Mouse (Mus musculus) hindbrain, postnatal 0 days (tissue): ENCODE measurements around the gene Ndufa6. TPM values are rescaled to one million over a fixed set of nuclear protein-coding genes. Genes with fewer than 3 reads are reported as not detected.
"Not testable (repeated sequence)": the region's sequence is repeated elsewhere in the genome, so short reads cannot be mapped to it uniquely, and the experiment has no call there.

Experiments used
- ATAC-seq: fragments of 200-750 bp; cut with Nextera tagmentation; 2 replicates; pipeline ENCODE4 v1.8.0; 2017; ENCODE audit warnings: mild to moderate bottlenecking, moderate TSS enrichment, moderate library complexity
- DNase-seq: peaks from one replicate; pipeline ENCODE4 v3.0.0-alpha.2; 2015; ENCODE audit warnings: low spot score
- H3K27ac ChIP-seq: fragments of 300-500 bp; sonication (generic); 2 replicates; pipeline ENCODE4 v1.5.1; 2014; ENCODE audit warnings: mild to moderate bottlenecking
- H3K27me3 ChIP-seq: fragments of 300-500 bp; sonication (generic); 2 replicates; pipeline ENCODE4 v1.6.1; 2014; ENCODE audit warnings: low read length, mixed read lengths; ENCODE audit not compliant: insufficient read depth
- H3K36me3 ChIP-seq: fragments of 300-500 bp; sonication (generic); 2 replicates; pipeline ENCODE4 v1.6.1; 2014; ENCODE audit warnings: low read length, mixed read lengths; ENCODE audit not compliant: insufficient read depth
- H3K4me1 ChIP-seq: fragments of 300-500 bp; sonication (generic); 2 replicates; pipeline ENCODE4 v1.6.1; 2014; ENCODE audit warnings: antibody characterized with exemption, low read length, mixed read lengths; ENCODE audit not compliant: insufficient read depth
- H3K4me2 ChIP-seq: fragments of 300-500 bp; sonication (generic); 2 replicates; pipeline ENCODE4 v1.6.1; 2014; ENCODE audit warnings: low read depth, mild to moderate bottlenecking, low read length, moderate library complexity, mixed read lengths
- H3K4me3 ChIP-seq: fragments of 300-500 bp; sonication (generic); 2 replicates; pipeline ENCODE4 v1.5.1; 2014; ENCODE audit warnings: low read length
- H3K9ac ChIP-seq: fragments of 300-500 bp; sonication (generic); replicated peaks from 2 replicates; pipeline ENCODE4 v1.6.1; 2014; ENCODE audit warnings: mild to moderate bottlenecking, low read length, moderate library complexity, mixed read lengths
- H3K9me3 ChIP-seq: fragments of 300-500 bp; sonication (generic); 2 replicates; pipeline ENCODE4 v1.6.1; 2016; ENCODE audit warnings: low read length, mixed read lengths
- CTCF ChIP-seq: IDR thresholded peaks from 2 replicates; pipeline ENCODE4 v1.5.1; 2016; ENCODE audit warnings: antibody characterized with exemption, control low read depth, low read depth
- WGBS: fragments of 180-500 bp; shearing (Covaris S2); extraction: QIAGEN DNeasy Blood & Tissue Kit; methylation state at CpG from one replicate; pipeline ENCODE4 v1.1.7; 2014; 5-methylcytosine and 5-hydroxymethylcytosine counted together
- polyA plus RNA-seq: library from polyadenylated mRNA; unstranded; fragments of >200 nt; fragmentation: Nextera tagmentation; extraction: Ambion mirVana; gene quantifications from 2 replicates; pipeline ENCODE4 v1.2.1, GENCODE M21; 2015
- total RNA-seq: library from RNA; depleted of rRNA; stranded (reverse); fragments of >200 nt; gene quantifications from 2 replicates; pipeline ENCODE4 v1.2.3, GENCODE M21; 2014

The Ndufa6 gene
- total and polyA plus RNA-seq, 2 experiments from 2014 or later, result 194 to 516 TPM

DNA sequence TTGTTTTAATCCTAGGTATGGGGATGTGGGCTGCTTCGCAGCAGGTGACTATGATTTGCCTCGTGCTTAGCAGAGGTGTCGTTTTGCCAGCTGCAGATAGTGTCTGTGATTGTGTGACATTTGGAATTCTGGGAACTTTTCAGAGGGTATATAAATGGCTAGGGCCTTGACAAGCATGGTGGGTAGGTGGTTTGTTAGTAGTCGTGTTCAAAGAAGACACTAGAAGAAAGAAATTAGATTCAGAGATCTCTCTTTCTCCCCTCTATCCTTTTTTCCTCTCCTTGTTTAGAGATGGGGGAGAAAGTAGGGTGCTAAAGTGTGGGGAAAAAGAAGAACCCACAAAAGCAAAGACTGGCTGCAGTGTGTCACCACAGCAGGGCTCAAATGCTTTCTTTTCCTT lies 14.0 kb upstream of the Ndufa6 start:
- DNase-seq (no peak), ATAC-seq (no peak)
- no peak overlapping the region for H3K4me3 ChIP-seq
- no peaks in the 10 kb centered on the region for H3K9me3 ChIP-seq
- H3K36me3 ChIP-seq, result no peaks in the 10 kb centered on the region
- no peak for TF ChIP-seq CTCF
- H3K27me3 ChIP-seq, result no peaks in the 10 kb centered on the region
- no peak overlapping the region for H3K27ac ChIP-seq
- 92% methylated on average over 4 of the region's 4 CpGs for WGBS
- no peak overlapping the region for H3K4me2 ChIP-seq
- no peaks in the 10 kb centered on the region for H3K4me1 ChIP-seq
- no peak overlapping the region for H3K9ac ChIP-seq

DNA sequence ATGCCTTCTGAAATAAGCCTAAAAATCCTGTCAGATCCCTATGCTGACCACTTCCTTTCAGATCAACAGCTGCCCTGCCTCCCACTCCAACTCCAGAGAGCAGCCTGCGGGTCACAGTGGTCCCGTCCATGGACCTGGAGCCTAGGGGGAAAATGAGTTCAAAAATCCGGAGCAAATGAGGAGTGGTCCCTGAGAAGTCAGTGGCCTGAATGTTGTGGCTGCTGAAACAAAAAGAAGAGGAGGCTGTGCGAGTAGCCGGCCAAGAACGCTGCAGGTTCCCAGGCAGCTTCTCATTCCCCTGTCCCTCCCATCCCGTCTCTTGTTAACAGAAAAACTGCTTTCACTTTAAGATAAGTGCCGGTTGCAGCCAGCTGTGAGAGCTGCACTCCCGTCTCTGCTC lies 10.4 kb upstream of the Ndufa6 start:
- 9% methylated on average over 6 of the region's 9 CpGs for WGBS
- H3K4me3 ChIP-seq, H3K4me1 ChIP-seq, H3K27me3 ChIP-seq, H3K27ac ChIP-seq, DNase-seq, ATAC-seq, H3K9me3 ChIP-seq, H3K4me2 ChIP-seq, H3K9ac ChIP-seq, H3K36me3 ChIP-seq: not testable (repeated sequence)

DNA sequence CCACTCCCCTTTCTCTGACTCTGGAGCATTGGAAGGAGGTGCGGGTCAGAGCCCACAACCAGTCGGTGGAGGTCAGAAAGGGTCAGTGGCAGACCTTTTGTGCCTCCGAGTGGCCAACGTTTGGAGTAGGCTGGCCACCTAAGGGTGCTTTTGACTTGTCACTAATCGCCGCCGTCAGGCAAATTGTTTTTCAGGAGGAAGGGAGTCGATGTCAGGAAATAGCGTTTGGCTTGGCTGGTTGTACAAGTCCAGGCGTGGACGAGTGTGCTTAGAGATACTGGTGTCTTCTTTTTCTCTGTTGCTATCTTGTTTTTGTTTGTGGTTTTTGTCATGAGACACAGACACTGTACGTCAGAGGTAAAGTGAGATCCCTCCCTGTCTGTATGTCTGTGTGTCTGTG lies 9.7 kb upstream of the Ndufa6 start:
- not testable (repeated sequence) for H3K9ac ChIP-seq

DNA sequence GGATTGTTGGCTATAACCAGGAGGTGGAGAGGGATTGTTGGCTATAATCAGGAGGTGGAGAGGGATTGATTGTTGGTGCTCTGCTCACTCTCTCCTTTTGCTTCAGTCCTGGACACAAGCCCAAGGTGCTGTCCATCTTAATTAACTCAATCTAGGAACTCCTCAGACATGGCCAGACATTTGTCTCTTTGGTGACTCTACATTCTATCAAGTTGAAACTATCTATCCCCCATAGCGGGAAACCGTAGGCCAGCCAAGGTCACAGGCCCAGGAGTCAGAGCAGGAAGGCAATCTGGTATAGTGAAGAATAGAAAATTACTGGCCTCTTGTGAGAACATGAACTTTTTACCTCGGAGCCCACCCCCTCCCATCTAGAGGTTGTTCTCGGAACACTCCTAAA lies 8.1 kb upstream of the Ndufa6 start:
- no peaks in the 10 kb centered on the region for H3K9me3 ChIP-seq
- no peak overlapping the region for H3K4me3 ChIP-seq
- H3K4me1 ChIP-seq, result no peaks in the 10 kb centered on the region
- ATAC-seq, result no peak
- H3K9ac ChIP-seq, result no peak overlapping the region
- TF ChIP-seq CTCF, result no peak
- no peak overlapping the region for H3K27ac ChIP-seq
- 85% methylated on average over 3 of the region's 4 CpGs for WGBS
- no peak for DNase-seq
- H3K27me3 ChIP-seq, result no peaks in the 10 kb centered on the region
- H3K36me3 ChIP-seq, result no peaks in the 10 kb centered on the region
- H3K4me2 ChIP-seq, result no peak overlapping the region

More for the DNA sequence above, 9.7 kb upstream of the Ndufa6 start:
- not testable (repeated sequence) for H3K27ac ChIP-seq, H3K4me3 ChIP-seq, H3K9me3 ChIP-seq, ATAC-seq, H3K36me3 ChIP-seq, H3K27me3 ChIP-seq, H3K4me1 ChIP-seq, DNase-seq, H3K4me2 ChIP-seq
- WGBS, result 75% methylated on average over 7 of the region's 12 CpGs

DNA sequence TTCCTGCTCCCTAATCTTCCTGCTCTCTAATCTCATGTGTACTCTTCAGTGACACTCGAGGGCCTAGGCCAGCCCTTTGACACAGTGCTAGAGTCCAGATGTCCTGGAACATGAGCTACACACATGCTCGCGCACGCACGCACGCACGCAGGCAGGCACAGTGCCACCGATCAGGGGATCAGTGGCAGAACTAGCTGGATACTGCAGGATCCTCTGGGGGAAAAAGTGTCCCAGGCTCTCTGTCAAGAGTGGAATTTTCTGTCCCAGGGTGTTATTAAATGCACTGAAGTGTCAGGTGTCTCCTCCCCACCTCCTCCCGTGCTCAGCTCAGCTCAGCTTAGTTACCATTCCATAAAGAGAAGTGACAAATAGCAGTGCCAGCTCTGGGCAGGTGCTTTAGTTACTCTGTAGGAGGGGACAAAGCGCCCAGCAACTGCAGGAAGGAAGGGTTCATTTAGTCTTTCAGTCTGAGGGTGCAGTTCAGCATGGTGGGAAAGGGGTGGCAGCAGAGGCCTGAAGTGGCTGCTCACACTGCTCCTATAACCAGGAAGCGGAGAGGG lies 7.4 kb upstream of the Ndufa6 start:
- H3K27ac ChIP-seq, result no peak overlapping the region
- H3K27me3 ChIP-seq, result no peaks in the 10 kb centered on the region
- ATAC-seq, result no peak
- H3K4me2 ChIP-seq, result no peak overlapping the region
- WGBS, result 76% methylated on average over 11 of the region's 11 CpGs
- H3K4me3 ChIP-seq, result no peak overlapping the region
- peak; percentile 71 for TF ChIP-seq CTCF
- no peaks in the 10 kb centered on the region for H3K4me1 ChIP-seq
- H3K9ac ChIP-seq, result no peak overlapping the region
- DNase-seq, result peak; percentile 54
- no peaks in the 10 kb centered on the region for H3K9me3 ChIP-seq
- H3K36me3 ChIP-seq, result no peaks in the 10 kb centered on the region

DNA sequence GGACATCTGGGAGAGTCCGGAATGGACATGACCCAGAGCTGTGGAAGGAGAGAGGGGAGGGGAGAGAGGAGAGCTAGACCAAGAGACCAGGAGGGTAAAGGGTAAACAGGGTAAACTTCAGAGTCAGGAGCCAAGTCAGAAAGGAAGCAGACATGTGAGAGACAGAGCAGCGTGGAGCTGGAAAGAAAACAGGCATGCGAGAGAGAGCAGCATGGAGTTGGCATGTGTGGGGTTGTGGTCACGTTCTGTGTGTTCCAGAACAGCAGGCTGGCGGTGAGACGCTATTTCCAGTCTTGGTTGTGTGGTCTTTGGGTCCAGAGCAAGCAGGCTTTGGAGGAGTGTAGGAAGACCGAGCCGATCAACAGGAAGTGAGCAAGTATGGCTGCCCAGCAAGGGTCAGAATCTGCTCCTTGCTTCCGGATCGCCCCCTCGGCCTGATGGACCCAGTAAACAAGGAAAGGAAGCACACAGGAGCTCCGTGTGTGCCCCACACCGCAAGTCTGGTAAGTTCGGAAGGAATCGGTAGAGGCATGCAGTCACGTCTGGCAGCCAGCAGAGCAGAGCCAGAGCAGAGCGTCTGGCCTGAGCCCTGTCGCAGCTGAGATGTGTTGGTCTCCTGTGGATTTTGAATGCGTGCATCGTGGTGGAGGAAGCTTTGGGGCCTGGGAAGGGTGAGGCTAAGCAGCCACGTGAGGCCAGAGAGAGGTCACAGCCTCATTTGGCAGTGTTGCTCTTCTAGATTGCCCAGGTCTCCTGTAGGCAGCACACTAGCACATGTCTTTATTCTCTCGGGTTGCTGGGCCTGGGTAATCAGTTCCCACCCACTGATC lies 4.5 kb upstream of the Ndufa6 start:
- Histone ChIP-seq H3K4me1 (peaks cover 3% of the 10 kb centered on the region; the same call in 1 of the 2 replicates), H3K36me3 (no peaks in the 10 kb centered on the region), H3K9me3 (no peaks in the 10 kb centered on the region), H3K27me3 (no peaks in the 10 kb centered on the region), H3K4me3 (no peak overlapping the region), H3K9ac (no peak overlapping the region), H3K4me2 (0 out of 2 replicates have a peak overlapping the region, but pooled peaks have one; percentile 5), H3K27ac (peak overlapping the region; percentile 5; the same call in 1 of the 2 replicates)
- DNase-seq (no peak), ATAC-seq (no peak)
- TF ChIP-seq CTCF, result no peak
- 58% methylated on average over 22 of the region's 22 CpGs for WGBS

DNA sequence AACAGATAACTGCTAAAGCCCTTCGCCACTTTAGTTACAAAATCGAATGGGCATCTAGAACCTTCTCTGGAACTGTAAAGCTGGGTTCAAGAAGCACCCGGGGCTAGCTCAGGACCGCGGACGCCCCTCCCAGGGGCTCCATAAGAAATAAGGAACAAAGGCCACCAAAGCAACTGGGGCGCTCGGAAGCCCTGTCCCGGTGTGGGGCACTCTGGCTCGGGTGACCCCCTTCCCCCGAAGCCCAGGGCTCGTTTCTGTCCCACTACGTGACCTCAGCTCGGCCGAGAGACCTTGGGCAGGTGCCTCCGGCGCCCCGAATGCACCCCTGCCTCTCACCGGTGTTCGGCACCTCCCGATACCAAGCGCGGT lies 393 bp downstream of the Ndufa6 start:
- peak overlapping the region; percentile 89 for H3K9ac ChIP-seq
- H3K4me3 ChIP-seq, result peak overlapping the region; percentile 99
- peaks cover 9% of the 10 kb centered on the region; the same call in 1 of the 2 replicates for H3K4me1 ChIP-seq
- TF ChIP-seq CTCF, result no peak
- under 1% methylated on average over 23 of the region's 23 CpGs for WGBS
- no peaks in the 10 kb centered on the region for H3K27me3 ChIP-seq
- H3K36me3 ChIP-seq, result peaks cover 19% of the 10 kb centered on the region
- peak overlapping the region; percentile 94 for H3K27ac ChIP-seq
- no peaks in the 10 kb centered on the region for H3K9me3 ChIP-seq
- H3K4me2 ChIP-seq, result peak overlapping the region; percentile 72
- no peak for DNase-seq
- peak; percentile 62 for ATAC-seq
